Mouse (Mus musculus): ENCODE measurements around the gene Xxylt1. TPM values are rescaled to one million over a fixed set of nuclear protein-coding genes. Genes with fewer than 3 reads are reported as not detected.

Xxylt1 gene
- total RNA-seq, 2 experiments from 2014 or later, result 20.0 to 21.6 TPM

DNA sequence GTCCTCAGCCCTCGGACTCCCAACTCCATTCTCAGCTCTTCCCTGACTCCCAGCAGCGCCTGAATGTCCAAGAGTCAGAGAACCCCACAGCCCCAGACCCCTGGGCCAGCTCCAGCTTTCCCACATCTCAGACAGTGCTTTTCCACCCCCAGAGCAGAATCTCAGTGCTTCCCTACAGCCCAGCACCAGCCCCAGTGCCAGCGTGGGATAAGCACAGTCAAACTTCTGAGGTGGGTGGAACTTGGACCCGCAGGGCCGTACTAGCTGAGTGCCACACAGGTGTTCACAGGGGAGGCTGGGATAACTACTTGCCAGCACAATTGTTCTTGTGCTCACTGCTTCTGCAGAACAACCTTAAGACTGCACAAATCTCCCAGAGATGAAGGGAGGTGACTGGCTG, 149.0 kb downstream of the Xxylt1 start:
- no peak for DNase-seq (ENCODE audit: extremely low spot score in 1 of 2, low spot score in 1 of 2)

DNA sequence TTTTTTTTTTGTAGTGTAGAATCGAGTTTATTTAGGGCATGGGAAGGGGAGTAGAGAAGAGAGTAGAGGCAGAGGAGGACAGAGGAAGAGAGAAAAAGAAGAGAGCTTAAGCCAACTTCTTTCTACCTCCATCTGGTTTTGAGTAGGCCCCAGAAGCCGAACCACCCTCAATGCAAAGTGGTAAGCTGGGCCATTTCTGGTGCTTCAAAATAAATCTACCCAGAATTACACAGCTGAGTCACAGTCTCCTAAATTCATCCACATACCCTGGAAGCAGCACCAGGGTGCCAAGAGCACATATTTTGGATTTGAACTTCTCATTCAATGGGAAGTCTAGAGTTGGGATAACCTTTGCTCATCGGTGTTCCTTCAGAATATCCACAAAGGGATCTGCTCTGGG, 152.1 kb downstream of the Xxylt1 start:
- no peak for DNase-seq (ENCODE audit: extremely low spot score in 1 of 2, low spot score in 1 of 2)

DNA sequence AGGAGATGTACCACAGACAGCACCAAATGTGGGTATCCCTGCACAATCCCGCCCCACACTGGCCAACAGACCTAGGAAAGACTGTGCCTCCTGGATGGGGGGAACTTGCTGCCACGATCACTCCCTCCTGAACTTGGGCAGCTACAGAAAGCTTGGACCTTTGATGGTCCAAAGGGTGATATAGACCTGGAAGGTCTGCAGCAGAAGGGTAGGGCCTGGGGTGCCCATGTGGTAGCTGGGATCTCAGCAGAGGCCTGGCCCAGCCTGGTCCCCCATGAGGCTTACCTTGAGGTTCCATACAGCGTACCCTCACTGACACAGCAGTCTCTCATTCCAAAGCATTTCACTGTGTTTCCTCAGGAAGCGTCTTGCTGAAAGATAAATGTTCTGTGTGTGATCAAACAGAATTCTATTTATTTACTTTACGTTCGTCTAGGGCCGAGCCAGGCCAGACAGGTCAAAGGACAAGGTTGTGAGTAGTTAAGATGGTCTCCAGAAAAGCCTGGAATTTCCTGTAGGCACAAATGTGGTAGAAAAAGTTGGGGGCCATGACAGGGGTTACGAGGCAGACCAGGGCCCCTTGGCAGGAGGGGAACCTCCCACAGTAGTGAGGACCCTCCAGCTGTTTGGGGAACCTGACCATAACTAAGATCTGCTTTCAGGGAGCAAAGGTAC, 153.0 kb downstream of the Xxylt1 start:
- DNase-seq (ENCODE audit: extremely low spot score in 1 of 2, low spot score in 1 of 2), result no peak

DNA sequence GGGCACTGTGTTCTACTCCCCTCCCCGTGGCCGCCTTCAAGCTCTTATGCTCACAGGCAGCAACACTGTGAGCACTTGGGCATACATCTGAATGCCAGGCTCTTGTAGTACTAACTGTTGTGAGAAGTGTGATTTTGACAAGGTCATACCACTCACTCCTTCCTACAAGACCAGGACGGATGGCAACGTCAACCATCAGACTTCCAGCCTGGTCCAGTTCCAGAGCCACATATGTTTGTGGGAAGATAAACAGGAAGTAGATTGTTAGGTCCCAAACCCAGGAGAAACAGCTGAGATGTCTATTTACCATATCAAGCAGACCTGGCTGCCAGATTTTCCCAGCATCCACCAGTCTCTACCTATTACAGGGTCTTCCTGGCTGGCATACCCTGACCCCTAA, 155.7 kb downstream of the Xxylt1 start:
- DNase-seq (ENCODE audit: extremely low spot score in 1 of 2, low spot score in 1 of 2), result no peak

DNA sequence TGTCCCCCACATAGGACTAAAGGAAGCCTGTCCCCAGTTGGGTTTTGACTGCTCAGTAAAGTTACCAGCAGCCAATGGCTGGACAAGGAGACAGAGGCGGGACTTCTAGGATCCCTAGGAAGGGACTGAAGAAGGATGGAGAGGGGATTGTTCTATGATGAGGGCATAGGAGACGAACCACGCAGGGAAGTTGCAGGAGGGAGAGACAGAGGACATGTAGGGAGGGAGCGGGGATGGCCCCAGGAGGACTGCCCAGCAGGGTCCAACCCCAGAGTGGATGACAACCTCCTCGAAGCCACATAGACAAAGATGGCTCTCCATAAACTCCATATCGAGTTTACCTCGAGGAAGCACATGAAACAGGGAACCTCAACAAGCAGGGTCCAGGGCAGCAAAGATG, 157.3 kb downstream of the Xxylt1 start:
- DNase-seq (ENCODE audit: extremely low spot score in 1 of 2, low spot score in 1 of 2), result no peak

DNA sequence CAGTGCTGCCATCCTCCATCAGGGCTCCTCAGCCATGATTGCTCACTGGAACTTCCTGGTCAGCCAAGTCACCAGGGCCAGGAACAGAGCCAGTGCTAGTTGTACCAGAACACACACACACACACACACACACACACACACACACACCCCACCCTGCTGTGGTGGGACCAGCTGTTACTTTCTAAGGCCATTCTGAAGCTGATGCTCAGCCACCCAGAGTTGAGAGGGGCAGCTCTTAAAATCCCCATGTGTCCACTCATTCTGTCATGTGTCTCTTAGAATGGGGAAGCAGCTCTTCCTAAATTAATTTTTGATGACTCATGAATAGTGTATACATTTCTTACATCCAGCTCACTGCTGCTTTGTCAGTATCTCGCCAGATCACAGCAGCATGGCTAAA, 158.7 kb downstream of the Xxylt1 start:
- DNase-seq (ENCODE audit: extremely low spot score in 1 of 2, low spot score in 1 of 2), result no peak

DNA sequence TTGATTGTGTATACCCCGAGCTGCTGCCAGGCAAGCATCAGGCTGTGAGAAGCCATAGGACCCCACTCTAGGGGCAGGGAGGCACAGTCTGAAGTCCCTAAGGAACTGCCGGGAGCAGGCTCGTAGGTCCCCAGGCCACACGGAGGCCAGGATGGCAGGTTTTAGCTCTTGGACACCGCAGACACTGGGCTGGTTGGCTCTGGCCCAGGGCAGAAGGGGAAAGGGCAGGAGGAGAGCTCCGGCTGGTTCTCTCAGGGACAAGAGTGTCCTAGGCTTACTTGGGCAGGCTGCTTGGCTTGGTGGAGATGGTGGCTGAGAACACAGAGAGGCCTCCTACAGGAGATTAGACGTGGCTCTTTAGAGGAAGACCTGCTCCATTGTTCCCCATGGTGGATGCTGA, 162.4 kb downstream of the Xxylt1 start:
- DNase-seq (ENCODE audit: extremely low spot score in 1 of 2, low spot score in 1 of 2), result no peak

DNA sequence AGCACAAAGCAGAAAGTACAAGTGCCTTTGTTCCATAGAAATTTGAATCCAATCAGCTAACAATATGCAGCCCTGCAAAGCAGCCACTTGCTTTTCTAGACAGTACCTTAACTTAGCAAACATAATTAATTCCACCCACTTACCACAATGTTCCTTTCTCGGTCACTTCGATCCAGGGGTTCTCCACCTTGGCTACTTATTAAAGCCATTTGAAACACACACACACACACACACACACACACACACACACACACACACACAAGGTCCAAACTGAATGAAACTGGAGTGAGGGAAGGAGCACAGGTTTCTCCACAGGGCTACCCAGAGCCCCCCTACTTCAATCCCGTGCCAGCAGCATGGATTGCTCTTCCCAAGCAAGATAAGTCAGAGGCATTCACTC, 164.3 kb downstream of the Xxylt1 start:
- no peak for DNase-seq (ENCODE audit: extremely low spot score in 1 of 2, low spot score in 1 of 2)

DNA sequence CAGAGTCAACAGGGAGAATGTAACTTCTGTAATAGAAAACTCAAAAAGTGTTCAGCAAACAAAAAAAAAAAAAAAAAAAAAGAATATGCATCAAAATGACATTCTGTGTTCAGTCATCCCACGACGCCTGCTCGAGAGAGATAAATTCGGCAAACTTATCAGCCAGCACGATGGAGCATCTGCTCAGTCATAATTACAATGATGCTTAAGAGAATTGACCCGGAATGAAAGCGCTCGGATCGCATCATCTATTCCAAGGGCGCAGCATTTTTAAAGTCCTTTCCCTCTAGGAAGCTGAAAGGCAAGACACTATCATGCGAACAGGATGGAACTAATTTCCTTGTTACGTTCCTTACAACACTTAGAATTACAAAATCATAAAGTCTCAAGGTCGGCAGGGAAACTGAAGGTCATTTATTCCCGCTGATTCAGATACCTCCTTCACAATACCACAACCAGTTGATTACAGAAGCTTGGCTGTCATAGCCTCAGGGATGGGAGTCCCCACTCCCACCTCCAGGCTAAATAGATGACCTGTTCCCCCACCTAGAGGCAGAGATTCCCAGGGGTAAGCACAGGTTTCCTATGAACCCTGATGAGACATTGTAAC, 165.5 kb downstream of the Xxylt1 start:
- DNase-seq (ENCODE audit: extremely low spot score in 1 of 2, low spot score in 1 of 2), result no peak

Other genes with a start within 250 kb of the Xxylt1 start
- 100 to 1,000 TPM; 129 to 132 TPM for gene Acap2, start 119.8 kb upstream of the Xxylt1 start, total RNA-seq (2021)
- 10 to 100 TPM; 88.1 to 96.4 TPM for gene Ppp1r2, start 193.8 kb upstream of the Xxylt1 start, total RNA-seq (2021)
- 100 to 1,000 TPM; 107 to 112 TPM for gene Apod, start 233.4 kb upstream of the Xxylt1 start, total RNA-seq (2021)

Data from layer of hippocampus, postnatal 25 days (tissue).